Mouse (Mus musculus) gastrocnemius, postnatal 25 days (tissue): ENCODE data around the gene Habp2. TPM values are rescaled to one million over a fixed set of nuclear protein-coding genes. Genes with fewer than 3 reads are reported as not detected.
"Not testable (repeated sequence)": the region's sequence is repeated elsewhere in the genome, so short reads cannot be mapped to it uniquely, and the experiment has no call there.

Experiments used
- DNase-seq: peaks from one replicate; pipeline ENCODE4 v3.0.0; 2022
- total RNA-seq, 2 experiments: library from RNA; stranded (reverse); gene quantifications; 1 replicate in 1 of 2; 2 replicates in 1 of 2; pipeline ENCODE4 v1.2.3; 2021

Gene Habp2
- total RNA-seq, 2 experiments from 2014 or later = not detected

GRCm38 (mm10) chr19:56296668-56297067 is 9.7 kb downstream of the Habp2 start:
- no peak for DNase-seq

GRCm38 (mm10) chr19:56297264-56297663 is 10.3 kb downstream of the Habp2 start:
- no peak for DNase-seq

DNA sequence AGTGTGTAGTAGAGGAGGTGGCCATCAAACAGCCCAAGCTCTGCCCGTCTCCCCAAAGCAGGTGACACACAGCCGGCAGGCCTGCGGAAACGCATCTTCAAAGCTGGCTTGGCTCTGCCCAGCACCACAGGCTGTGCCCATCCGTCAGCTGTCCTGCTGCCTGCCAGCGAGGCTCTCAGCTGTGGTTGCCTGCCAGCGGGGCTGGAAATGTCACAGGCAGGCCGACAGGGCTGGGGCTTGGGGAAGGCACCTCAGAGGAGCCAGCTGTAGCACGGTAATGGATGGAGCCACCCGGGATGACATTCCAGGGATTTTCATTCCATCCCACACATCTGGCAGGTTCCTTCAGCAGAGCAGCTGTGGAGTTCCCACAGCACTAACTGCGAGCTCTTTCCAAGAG is 13.9 kb downstream of the Habp2 start:
- DNase-seq = peak; percentile 86

- DNase-seq = no peak
These were observed 29.6 kb downstream of the Habp2 start for GRCm38 (mm10) chr19:56316531-56316930.

DNA sequence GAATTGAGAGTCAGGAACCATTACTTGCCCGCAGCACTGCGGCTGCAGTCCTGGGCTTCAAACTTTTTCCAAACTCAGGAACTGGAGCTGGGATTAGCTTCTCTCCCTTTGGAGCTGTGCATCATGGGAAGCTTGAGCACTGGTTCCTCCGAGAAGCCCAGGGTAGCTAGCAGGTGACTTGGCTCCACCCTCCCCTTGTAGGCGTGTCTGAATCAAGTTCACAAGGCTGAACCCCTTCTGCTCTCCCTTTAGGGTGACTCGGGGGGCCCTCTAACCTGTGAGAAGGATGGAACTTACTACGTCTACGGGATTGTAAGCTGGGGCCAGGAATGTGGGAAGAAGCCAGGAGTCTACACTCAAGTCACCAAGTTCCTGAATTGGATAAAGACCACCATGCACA is 32.3 kb downstream of the Habp2 start:
- DNase-seq = no peak

DNA sequence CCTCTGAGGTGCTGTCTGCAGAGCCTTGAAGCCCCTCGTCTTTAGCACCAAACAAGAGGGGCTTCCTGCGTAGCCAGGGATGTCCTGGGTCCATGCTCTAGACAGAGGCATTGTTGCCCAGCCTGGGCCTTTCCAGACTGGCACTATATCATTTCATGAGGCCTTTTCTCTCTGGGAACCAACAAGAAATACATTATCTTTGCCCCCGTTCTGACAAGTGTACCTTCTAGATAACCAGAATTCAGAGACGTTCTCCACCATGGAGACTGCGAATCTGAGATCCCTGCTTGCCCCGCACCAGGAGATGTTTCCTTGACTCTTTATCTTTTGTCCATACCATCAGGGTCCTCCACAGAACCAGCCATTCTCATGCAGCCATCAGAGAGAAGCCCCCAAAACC is 32.7 kb downstream of the Habp2 start:
- no peak for DNase-seq

DNA sequence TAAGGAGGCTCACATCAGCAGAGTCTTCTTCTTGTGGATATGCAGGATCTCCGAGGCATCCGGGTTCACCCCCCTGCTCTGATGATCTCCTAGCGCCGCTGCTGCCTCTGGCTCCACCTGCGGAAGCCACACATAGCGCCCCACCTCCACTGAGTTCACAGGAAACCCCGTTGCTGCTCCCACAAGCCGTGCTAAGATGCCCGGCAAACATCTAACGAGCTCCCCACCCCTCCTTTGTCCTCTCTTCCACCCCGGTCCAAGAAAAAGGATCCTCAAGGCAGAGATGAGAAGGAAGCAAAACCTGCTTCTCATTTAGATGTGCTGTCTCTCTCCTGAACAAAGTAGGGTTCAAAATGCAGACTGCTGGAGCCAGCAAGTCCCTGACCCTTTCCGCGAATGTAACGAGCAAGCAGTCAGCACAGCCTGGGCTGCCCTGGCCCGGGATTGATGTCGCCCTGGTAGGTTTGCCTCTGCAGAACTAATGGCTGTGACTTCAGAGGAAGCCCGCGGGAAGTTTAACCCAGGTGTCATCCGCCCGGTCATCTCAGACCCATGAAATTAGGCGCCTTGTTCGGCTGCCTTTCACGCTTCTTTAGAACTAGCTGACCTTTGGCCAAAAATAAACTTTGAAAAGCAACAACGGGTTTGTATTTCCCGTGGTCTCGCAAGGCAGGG is 33.4 kb downstream of the Habp2 start:
- DNase-seq = no peak

DNA sequence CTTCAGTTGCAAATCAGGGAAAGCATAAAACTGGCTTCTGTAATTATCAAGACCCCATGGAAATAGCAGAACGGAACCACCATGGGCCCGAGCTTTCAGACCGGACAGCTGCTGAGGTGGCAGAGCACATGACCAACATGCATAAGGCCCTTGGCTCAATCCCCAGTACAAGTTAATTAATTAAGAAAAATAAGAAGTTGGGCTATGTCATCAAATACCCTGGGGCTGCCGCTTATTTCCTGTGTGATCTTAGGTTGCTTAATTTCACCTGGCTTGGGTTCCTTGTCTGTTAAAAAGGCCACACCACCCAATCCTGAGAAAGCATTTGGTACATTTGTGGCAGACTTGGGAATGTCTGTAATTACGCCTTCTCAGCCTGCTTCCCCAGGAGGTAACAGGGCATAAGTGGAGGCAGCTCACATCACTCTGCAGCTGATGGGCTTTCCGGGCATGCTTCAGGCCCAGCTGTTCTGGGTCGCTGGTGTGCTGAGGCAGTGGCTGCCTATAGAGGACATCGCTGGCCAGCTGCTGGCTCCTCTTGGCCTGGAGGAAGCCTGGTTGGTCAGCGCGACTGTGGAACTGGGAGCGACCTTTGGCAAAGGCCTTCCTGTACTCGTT is 34.5 kb downstream of the Habp2 start:
- no peak for DNase-seq

- no peak for DNase-seq
These were observed 38.7 kb downstream of the Habp2 start for GRCm38 (mm10) chr19:56325676-56326075.

DNA sequence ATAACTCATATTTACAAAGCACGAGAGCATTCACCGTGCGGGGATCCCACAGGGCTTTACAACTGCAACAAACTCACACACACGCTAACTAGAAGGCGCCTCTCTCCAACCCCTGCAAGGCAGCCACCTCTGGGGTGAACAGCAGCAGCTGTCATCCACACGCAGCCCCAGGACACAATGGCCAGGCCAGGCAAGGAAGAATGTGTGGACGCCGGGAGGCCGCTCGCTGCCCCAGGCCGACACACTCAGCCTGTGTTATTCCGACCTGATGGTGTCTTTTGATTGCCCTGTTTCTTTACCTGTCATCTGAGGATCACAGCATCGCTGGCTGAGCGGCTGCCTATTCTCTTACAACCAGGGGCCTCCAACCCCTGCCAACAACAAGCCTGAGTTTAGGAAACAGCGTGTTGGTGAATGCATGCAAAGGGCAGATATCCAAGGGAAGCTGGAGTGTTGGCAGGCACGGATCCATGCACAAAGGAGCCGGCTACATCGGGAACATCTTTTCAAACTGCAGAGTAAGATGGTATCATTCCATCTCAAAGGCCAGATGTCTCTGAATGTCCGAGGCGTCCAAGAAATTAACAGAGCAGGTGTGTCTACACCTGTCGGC is 39.4 kb downstream of the Habp2 start:
- DNase-seq = no peak

GRCm38 (mm10) chr19:56336321-56336720 is 49.4 kb downstream of the Habp2 start:
- no peak for DNase-seq

DNA sequence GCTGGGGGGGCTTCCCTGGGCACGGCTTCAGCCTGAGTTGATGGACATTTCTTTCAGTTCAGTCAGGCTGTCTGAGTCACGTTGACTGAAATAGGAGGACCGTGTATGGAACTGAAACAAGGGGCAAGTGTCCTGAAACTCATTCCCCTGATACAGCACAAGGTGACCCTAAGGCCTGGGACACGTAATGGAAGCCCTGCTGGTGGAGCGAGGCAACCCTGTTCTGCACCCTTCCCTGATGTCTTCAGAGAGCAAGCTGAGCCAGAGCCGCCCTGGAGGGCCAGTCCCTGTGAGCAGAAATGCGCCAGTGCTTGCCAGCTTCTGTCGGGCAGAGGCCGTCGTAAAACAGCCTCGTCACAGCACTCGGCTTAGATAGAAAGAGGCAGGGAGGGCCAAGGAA is 49.9 kb downstream of the Habp2 start:
- DNase-seq = peak; percentile 43

DNA sequence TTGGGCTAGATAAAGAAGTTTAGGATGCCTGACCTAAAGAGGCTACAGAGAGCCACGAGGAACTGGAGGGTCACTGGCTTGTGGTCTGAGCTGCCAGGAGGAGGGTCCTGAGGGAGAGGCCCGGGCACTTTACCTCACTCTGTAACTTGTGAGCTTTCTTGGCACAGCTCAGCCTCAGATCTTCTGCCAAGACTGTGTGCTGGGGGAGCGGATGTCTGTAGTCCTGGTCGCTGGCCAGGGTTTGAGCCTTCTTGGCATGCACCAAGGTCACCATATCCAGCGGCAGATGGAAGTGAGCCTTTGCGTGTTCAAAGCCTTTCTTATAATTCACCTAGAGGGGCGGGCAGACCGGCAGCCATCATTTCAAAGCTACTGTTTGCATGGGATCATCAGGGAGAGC is 55.1 kb downstream of the Habp2 start:
- peak; percentile 74 for DNase-seq

DNA sequence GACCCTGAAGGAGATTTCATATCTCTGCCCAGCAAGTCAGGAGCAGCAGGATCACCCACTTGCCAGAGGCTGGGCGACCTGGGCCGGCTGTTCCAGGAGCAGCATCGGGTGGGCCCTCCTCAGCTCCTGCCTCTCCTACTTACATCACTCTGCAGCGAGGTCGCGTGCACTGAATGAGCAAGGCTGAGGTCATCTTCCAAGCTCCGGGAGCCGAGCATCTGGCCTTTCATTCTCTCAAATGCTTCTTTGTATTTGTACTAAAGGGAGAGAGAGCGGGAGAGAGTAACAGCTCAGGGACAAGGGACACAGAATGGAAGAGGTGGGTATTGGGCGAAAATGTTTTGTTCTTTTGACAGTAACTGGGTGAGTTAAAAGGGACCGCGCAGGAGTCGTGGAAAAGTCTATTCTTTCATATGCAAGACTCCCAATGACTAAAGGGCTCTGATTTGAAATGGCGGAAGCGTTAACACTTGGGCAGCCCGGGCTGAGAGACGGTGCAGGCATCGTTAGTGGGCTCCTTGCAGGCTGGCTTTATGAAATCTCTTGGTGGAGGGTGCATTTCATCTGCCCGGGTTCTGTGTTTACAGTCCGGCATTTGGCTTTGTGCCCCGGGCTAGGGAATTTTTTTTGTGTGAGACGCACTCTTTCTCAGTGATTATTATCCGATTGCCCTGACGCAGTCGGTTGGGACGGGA is 57.1 kb downstream of the Habp2 start:
- no peak for DNase-seq

GRCm38 (mm10) chr19:56346016-56346415 is 59.1 kb downstream of the Habp2 start:
- DNase-seq = no peak

- no peak for DNase-seq
These were observed 59.8 kb downstream of the Habp2 start for GRCm38 (mm10) chr19:56346750-56347149.

DNA sequence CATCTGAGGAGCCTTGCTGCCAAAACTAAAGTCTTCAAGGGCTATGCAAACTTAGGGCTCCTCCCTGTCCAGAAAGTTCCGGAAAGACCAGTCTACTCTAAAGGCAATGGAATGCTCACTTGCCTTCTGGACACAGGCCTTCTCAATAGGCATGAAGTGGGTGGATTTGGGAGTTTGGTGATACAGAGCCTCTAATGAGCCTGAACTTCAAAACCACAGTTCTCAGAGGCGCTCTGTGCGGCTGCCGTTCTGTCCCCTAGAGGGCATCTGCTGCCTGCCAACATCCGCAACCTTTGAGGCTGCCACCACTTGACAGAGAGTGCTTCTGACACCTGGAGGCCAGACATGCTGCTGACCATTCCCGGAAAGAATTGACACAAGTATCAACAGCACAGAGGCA is 62.4 kb downstream of the Habp2 start:
- no peak for DNase-seq

DNA sequence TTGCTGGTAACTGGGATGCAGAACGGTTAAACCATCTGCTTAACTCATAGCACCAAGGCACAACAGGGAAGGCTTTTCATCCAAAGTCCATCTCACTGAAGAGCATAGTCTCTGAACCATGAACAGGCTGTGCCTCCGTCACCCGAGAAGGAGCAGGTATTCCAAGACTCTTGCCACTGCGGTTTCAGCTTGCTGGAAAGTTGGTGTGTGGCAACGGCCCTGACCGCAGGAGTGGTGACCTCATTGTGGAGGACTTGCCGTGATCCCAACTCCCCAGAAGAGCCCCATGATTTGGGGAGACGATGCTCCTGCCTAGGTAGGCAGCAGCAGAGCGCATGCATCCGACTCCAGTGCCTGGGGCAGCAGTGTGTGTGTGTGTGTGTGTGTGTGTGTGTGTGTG is 66.8 kb downstream of the Habp2 start:
- DNase-seq = no peak

- DNase-seq = no peak
These were observed 68.3 kb downstream of the Habp2 start for GRCm38 (mm10) chr19:56355201-56355600.

- DNase-seq = no peak
These were observed 69.8 kb downstream of the Habp2 start for GRCm38 (mm10) chr19:56356480-56357373.

DNA sequence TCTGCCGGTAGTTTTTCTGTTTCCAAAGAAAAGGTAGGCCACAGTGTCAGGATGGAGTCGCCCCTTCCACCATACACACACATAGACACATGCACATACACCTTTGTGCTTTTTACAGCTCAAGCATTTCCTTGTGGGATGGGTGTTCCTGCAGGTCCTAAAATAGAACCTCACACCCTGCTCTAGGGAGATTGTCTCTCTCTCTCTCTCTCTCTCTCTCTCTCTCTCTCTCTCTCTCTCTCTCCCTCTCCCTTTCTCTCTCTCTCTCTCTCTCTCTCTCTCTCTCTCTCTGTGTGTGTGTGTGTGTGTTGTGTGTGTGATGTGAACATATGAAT is 70.4 kb downstream of the Habp2 start:
- DNase-seq = not testable (repeated sequence)

- no peak for DNase-seq
These were observed 72.0 kb downstream of the Habp2 start for GRCm38 (mm10) chr19:56358890-56359289.
